Mouse (Mus musculus): ENCODE measurements around the gene 1810043G02Rik.
A peak's percentile ranks its signal among the peaks of the same experiment; 100 is the strongest.
"Not testable (repeated sequence)": the region's sequence is repeated elsewhere in the genome, so short reads cannot be mapped to it uniquely, and the experiment has no call there.

The 1810043G02Rik gene

DNA sequence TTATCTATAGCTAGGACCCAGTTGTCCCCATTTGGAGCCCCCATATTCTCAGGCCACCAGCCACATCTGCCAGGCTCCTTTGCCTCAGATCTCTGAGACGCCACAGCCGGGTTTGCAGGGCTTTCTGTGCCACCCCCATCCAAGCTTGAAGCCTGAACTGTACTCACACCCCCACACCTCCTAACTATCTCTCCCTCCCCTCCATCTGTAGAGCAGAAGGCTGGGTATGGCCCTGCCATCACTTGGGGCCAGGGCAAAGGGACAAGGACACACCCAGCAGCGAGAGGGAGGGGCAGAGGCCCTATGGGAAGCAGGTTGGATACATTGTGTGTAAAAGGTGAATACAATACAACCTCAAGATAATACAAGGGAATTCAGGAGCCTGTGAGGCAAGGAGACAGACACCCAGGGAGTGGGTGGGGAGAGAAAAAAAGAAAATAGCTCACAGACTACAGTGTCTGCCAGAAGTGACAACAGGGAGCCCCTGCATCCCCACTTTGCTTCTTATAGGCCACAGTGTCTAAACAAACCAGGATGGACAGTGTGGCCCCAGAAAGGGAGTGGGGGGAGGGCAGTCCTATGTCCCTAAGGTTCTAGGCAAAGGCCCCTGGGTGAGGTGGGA lies 26.3 kb downstream of the 1810043G02Rik start:
- no peak for DNase-seq (ENCODE audit: low read depth, low spot score)

DNA sequence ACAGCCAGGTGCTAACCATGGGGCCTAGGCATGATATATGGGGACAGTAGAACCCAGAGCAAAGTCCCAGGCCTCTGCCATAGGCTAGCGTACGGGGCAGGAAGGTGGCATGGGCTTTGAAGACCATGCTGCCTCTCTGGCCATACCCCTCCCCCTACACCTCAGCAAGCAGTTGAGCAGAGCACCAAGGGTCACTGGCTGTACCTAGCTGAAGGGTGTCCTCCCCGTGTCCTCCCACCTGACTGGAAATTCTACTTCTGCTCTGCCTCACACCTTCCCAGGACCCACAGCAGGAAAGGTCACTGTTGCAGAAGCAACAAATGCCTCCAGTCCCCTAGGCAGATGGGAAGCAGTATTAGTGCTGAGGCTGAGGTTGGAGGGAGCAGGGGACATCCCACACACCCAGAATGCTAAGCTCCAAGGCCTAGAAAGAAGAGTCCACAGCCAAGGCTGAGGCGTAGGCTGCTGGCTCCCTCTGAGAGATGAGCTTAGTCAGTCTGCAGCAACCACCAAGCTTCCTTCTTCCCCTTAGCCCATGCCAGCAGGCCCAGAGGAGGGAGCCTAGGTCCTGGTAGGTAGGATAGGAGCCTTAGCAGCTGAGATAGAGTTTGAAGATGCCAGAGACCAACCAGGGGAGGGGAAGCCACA lies 27.6 kb downstream of the 1810043G02Rik start:
- DNase-seq (ENCODE audit: low read depth, low spot score) = no peak

DNA sequence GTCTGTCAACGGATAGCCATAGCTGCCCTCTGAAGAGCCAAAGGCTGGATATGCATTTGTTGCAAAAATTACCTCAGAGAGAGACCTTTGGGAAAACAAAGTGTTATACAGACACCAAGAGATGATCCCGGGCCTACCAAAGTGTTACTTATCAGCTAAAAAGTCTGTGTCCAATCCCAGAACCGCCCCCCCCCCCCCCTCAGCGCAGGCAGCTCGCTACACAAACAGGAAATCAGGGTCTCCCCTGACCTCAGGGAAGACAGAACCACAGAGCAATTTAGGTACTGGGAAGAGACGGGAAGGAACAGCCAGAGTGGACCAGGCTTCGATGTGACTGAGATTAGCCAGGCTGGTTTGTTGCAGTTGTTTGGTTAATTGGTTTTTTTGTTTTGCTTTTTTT lies 28.9 kb downstream of the 1810043G02Rik start:
- no peak for DNase-seq (ENCODE audit: low read depth, low spot score)

DNA sequence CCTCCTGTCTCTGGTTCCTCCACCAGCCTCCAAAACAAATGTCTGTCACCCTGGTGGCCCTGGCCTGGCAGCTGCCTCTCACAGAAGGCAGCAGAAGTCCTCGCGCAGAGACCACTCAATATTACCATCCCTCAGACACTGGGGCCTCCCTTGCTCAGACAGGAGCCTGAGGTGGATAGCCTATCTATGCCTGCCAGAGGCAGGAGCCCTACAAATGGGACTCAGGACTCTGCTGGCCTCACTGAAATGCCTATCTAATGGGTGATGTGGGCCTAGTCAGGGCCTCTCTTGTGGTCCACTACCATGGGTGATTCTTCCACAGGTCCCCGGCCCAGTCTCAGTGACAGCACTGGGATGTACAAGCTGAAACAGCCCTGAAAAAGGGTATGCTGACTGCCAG lies 29.8 kb downstream of the 1810043G02Rik start:
- DNase-seq (ENCODE audit: low read depth, low spot score) = no peak

DNA sequence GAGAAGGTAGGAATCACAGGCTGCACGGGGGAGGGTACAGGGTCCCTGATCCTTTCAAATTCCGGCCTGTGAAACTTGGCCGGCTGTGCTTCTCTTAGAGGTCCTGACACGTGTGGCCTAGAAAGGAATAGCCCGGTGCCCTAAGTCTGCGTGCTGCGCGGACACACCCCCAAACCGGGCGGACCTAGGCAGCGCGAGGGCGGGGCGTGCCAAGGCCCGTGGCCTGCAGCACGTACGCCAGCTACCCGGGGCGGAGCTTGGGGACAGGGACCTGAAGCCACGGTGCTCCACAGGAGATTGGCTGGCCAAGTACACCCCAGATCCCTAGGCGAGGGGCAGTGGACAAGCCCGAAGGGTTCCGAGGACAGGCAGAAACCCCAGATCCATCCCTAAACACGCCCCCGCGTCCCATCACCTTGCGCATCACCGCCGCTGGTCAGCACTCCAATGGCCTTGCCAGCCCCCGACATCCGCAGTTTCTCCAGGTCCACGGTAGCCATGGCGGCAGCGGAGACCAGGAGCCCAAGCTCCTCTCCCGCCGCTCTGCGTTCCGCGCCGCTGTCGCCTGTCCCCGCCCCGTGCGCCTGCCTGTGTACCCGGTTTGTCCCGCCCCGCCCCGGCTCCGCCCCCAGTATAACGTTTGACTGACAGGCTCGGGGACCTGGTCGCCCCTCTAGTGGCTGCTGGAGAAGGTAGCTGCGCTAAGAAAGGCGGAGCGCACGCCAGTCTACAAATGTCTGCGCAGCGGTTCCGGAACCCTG lies 31.0 kb downstream of the 1810043G02Rik start:
- DNase-seq (ENCODE audit: low read depth, low spot score) = peak; percentile 85

DNA sequence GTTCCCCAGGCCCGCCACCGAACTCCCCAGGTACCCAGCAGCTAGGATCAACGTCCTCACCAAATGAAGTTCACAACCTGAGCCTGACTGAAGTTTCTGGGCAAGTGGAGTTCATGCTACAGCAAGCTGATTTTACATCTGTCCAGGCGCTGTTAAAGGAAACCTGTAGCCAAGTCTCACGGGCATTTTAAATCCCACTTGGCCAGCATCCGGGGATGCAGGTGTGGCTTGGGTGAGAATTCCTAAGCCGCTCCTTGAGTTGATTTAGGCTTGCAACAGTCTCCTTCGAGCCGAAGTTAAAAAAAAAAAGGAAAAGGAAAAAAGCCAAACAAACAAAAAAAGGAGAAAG lies 31.6 kb downstream of the 1810043G02Rik start, which contains the start of gene Pfkl:
Gene Pfkl (minus strand): TSS at position 139 of the 349 bp plus-strand sequence.
- peak; percentile 48 for DNase-seq (ENCODE audit: low read depth, low spot score)

DNA sequence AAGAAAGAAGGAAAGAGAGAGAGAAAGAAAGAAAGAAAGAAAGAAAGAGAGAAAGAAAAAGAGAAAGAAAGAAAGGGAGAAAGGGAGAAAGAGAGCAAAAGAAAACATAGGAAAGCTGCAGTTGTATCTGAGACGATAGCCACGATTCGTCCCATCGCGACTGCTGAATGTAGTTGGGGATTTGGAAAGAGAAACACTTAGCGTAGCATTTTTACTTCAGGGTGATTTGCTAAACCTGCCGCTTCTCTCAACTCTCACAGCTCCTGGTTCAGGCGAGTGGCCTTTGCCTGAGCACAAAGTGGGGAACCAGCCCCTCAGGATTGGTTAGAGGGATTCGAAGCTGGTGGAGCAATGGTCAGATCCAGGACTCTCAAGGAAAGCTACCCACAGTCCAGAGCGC lies 32.0 kb downstream of the 1810043G02Rik start:
- no peak for DNase-seq (ENCODE audit: low read depth, low spot score)

DNA sequence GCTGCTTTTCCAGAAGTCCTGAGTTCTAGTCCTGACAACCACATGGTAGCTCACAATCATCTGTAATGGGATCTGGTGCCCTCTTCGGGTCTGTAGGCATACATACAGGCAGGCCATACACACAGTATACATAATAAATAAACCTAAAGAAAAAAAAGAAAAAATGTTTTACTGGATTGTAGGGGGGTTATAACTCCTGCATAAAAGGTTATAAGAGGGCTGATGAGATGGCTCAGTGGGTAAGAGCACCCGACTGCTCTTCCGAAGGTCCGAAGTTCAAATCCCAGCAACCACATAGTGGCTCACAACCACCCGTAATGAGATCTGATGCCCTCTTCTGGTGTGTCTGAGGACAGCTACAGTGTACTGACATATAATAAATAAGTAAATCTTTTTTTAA lies 32.8 kb downstream of the 1810043G02Rik start:
- not testable (repeated sequence) for DNase-seq (ENCODE audit: low read depth, low spot score)

DNA sequence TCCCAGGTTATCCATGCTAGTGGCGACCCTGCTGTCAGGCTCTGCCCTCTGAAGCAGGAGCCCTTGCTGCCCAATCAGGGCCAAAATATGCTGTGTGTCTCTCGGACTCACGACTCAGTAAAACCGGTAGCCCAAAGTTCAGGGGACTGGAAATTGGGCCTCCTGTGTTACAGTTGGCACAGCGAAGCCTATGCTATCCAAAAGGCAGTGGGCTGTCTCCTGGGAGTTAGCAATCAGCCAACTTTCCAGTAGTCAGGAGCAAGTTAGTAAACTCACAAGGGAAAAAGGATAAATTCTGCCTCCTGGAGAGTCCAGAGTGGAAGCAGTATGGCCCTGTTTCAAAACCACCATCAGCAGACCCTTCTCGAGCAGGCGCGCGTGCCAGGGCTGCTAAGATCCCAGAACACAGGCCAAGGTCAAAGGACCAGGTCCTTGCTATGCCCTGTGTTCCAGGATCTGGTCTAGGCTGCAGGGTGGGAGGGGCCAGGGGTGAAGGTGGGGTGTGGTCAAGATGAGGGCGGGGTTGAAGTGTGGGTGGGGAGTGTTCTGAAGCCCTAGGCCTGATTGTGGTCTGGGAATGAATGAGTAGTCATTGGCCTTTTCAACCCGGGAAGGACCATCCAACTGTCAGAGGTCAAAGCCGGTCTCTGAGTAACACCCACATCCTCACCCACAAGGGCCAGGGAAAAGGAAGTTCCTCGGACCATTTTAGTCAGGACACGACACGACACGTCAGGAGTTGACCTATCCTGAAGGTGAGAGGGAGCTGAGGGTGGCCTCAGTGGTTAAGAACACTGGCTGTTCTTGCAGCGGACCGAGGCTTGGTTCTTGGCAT lies 34.6 kb downstream of the 1810043G02Rik start:
- DNase-seq (ENCODE audit: low read depth, low spot score) = no peak

DNA sequence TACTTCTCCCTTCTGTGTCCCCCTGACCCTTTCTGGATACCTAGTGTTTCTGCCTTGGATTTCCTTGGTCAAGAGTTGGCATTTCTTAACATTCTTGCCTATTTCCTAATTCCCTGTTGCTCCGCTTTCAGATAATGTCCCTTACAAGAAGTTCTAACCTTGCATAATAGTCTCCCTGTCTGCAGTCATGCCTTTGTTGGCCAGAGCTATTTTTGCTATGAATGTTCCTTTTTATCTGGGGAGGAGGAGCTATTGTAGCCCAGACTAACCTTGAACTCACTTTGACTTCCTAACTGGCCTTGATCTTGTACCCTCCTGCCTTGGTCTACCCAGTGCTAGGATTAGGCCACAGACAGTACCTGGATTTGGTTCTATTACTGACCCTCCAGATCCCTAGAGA lies 37.2 kb downstream of the 1810043G02Rik start:
- no peak for DNase-seq (ENCODE audit: low read depth, low spot score)

DNA sequence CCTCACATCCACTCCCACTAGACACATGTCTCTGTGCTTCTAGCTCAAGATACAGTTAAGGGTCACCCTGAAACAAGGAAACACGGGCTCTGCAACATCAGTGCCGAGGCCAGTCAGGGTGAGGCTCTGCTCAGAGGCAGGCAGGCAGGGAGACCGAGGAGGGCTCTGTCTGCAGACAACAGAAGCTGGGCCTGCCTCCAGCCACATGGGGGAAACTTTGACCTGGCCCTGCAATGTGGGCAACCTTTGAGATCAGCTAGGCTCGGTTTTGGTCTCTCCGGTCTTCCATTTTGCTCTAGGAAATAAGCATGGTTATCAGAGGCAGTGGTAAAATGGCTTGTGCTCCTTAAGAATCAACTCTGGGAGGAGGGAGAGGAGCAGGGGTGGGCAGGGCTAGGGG lies 38.0 kb downstream of the 1810043G02Rik start:
- no peak for DNase-seq (ENCODE audit: low read depth, low spot score)

DNA sequence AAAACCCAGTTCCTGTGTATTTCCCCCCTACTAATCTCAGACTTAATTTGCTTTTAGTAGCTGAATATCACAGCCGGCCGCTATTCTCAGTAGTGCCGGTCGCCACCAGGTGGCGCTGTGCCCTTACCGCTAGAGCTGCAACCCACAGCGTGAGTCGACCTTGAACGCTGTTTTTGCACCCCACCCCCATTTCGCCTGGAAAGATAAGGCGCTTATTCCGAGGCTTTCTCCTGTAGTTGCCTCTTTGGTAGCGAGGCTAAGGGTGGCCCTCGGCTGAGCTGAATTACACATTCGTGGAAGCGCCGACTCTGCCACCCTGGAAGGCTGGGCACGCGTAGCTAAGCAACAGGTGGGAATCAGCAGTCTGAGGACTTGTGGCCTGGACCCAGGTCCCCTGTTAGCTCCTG lies 40.5 kb downstream of the 1810043G02Rik start:
- DNase-seq (ENCODE audit: low read depth, low spot score) = no peak

DNA sequence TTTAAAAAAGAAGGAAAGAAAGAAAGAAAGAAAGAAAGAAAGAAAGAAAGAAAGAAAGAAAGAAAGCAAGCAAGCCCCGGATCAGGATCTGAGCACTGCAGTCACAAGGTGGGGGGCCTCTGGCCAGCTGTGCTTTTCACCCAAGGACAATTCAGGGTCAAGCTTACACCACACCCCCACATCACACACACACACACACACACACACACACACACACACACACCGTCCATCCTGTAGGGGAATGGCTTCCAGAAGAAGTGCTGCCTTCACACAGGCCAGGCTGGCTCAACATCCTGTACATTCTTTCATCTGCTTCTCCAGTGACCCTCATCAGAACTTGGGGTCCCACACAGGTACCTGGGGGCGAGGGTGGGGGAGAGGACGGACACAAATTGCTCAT lies 41.0 kb downstream of the 1810043G02Rik start:
- DNase-seq (ENCODE audit: low read depth, low spot score) = no peak

DNA sequence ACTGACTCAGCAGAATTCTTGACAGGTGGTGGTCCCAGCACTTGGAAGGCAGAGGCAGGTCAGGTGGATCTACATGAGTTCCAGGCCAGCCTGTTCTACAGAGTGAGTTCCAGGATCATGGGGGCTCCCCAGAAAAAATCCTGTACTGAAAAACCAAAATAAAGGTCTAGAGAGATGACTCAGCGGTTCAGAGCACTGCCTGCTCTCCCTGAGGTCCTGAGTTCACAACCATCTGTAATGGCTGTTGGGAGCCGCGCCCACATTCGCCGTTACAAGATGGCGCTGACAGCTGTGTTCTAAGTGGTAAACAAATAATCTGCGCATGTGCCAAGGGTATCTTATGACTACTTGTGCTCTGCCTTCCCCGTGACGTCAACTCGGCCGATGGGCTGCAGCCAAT lies 41.7 kb downstream of the 1810043G02Rik start:
- DNase-seq (ENCODE audit: low read depth, low spot score) = not testable (repeated sequence)

DNA sequence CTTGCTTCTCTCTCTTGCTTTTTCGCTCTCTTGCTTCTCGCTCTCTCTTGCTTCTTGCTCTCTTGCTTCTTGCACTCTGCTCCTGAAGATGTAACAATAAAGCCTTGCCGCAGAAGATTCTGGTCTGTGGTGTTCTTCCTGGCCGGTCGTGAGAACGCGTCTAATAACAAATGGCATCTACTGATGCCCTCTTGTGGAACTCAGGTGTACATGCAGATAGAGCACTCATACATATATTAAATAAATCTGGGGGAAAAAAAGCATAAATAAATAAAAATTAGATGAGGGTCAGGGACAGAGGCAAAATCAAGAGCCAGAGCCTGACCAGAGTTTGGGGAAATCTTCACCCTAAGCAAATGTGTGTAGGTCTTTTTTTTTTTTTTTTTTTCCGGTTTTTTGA lies 47.1 kb downstream of the 1810043G02Rik start:
- DNase-seq (ENCODE audit: low read depth, low spot score) = not testable (repeated sequence)

DNA sequence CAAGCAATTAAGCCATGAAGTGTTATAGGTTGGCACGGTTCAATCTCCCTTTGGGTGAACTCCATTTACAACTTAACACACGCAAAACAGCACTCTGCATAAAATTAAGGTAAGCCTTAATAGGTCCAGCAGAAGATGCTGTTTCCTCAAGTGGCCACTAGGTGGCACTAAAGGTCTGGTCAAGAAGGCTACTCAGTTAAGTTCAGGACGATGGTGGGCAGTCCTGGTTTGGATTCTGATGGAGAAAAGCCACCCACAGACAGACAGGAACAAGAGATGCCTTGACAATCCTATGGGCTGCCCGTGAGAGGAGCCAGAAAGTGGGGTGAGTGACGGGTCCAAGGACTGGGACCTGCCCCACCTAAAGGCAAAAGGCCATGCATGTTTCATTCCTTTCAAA lies 49.8 kb downstream of the 1810043G02Rik start:
- no peak for DNase-seq (ENCODE audit: low read depth, low spot score)

DNA sequence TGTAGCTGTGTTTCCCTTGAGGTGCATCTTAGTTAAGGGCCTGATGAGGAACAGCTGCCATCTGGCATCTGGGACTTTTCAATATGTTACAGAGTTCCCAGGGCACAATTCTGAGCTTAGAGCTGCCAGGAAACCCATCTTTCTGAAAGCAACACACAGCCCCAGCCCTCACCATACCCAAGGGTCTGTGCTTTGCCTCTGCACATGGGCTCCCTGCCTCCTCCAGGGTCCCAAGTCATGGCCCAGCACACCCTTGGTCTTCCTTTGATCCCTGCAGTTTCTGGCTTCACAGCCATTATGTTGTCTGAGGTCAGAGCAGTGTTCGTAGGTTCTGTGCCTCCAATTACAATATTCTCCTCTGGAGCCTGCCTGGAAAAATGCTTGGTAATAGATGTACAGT lies 50.8 kb downstream of the 1810043G02Rik start:
- no peak for DNase-seq (ENCODE audit: low read depth, low spot score)

DNA sequence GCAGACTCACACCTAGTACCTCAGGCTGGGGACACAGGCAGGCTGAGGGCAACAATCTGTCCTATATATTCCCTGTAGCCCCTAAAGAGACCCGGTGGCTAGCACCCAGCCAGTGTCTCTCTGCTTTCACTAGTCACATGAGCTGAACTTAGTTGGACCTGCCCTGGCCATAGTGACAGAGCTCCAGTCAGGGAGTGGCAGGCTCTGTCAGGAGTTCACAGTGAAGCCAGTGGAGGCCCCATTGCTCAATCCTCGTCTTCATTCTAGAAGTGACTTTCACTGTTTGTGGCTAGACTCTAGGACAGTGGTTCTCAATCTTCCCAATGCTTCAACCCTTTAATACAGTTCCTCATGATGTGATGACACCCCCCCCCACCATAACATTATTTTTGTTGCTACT lies 53.7 kb downstream of the 1810043G02Rik start:
- no peak for DNase-seq (ENCODE audit: low read depth, low spot score)

All from WW6 (cell line).